Mouse (Mus musculus): ENCODE data around the gene Gm20604. TPM values are rescaled to one million over a fixed set of nuclear protein-coding genes. Genes with fewer than 3 reads are reported as not detected.

Gm20604 gene
- total RNA-seq, 2 experiments from 2014 or later = 17.0 to 17.4 TPM

DNA sequence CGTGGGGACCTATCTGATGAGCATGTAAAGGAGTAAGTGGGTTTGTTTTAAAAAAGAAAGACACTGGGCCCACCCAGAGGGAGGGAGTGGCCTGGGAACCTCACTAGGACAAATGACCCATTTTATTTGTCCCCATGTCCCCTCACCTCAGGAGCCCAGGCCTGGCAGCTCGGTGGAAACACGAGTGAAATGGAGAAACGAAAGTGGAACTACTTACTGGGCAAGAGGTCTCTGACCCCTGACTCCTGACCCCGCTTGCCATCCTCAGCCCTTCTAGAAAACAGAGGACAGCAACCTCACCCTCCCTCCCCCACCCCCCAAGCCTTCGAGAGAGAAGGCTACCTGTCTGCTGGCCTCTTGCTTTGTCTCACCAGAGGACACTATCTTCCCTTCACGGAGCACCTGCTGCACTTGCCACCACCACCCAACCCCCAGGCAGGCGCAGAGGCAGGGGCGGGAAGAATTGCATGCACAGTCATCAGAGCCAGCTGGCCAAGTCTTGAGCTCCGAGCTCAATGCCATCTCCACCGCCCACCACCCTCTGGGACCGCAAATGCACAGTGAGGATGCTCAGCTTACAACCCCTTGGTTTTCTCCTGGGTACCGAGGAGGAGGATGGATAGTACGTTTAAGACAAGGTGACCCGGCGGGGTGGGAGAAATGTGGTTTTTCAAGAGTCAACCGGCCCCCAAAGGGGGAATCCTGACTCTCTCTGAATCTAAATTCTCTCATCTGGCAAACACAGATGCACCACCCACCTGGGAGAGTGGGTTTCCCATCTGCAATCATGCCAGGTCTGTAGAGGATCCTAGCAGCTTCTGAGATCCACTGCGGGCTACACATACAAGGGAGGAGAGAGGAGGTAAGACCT is 62.9 kb downstream of the Gm20604 start:
- intact Hi-C loops (cut with DNase I) = no loop called here
- no peak for DNase-seq

DNA sequence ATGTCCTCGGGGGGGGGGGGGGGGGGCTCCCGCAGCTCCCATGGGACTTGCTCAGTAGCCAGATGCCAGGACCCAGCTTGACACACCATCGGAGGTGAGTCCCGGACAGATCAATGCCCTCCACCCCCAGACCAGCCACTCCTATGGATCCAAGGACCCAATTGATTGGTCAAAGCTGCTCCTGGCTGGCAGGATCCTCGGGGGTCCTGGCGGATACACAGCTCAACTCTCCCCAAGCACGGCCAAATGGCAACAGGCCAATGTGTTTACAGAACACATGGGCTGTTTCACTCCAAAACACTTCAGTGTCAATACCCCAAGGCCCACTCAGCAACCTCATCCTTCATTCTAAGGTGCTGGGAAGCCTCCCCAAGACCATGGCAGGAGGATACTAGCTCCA is 66.7 kb downstream of the Gm20604 start:
- DNase-seq = peak; percentile 47

More for the DNA sequence above, 66.7 kb downstream of the Gm20604 start:
- intact Hi-C loops (cut with DNase I) = no loop called here

Other genes with a start within 250 kb of the Gm20604 start
- 100 to 1,000 TPM; 105 to 113 TPM for gene Chga, start 203.7 kb downstream of the Gm20604 start, total RNA-seq (2021)
- gene Itpk1, start 53.7 kb downstream of the Gm20604 start, total RNA-seq (2021) = 10 to 100 TPM; 80.2 to 88.1 TPM
- 10 to 100 TPM; 28.3 to 30.3 TPM for gene Moap1, start 15.0 kb downstream of the Gm20604 start, total RNA-seq (2021)
- 1 to 10 TPM; 5.3 to 6.0 TPM for gene Tmem251, start 14.9 kb downstream of the Gm20604 start, total RNA-seq (2021)
- gene Gm28051, start 907 bp downstream of the Gm20604 start, total RNA-seq (2021) = not detected
- gene Gon7, start 869 bp downstream of the Gm20604 start, total RNA-seq (2021) = 10 to 100 TPM; 20.4 to 21.5 TPM
- 10 to 100 TPM; 30.9 to 31.3 TPM for gene Ubr7, start 705 bp downstream of the Gm20604 start, total RNA-seq (2021)
- gene Btbd7, start 119.8 kb upstream of the Gm20604 start, total RNA-seq (2021) = 10 to 100 TPM; 30.7 to 32.7 TPM
- gene Cox8c, start 140.6 kb upstream of the Gm20604 start, total RNA-seq (2021) = not detected
- gene Unc79, start 190.2 kb upstream of the Gm20604 start, total RNA-seq (2021) = 10 to 100 TPM; 43.4 to 44.6 TPM

All from left cerebral cortex, postnatal 4 days (tissue).